Mouse (Mus musculus): ENCODE data around the gene Gm43638.
"Not testable (repeated sequence)": the region's sequence is repeated elsewhere in the genome, so short reads cannot be mapped to it uniquely, and the experiment has no call there.

The Gm43638 gene

DNA sequence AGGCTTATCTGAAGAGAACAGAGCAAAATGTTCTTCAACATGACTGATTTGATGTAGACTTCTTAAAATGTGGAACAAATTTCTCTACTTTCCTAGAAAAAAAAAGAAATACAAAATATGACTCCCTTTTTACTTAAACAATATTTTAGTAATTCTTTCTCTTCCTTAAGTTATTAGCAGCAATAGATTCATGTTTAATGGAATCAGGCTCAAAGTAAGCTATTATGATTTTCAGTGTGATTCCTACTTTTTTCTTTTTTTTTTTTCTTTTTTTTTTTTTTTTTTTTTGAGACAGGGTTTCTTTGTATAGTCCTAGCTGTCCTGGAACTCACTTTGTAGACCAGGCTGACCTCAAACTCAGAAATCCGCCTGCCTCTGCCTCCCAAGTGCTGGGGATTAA is at the start of gene Gm43638:
Gene Gm43638, minus strand, starts transcription at position 101 of the 400 bp plus-strand sequence.
- not testable (repeated sequence) for DNase-seq (ENCODE audit: low spot score in 2 of 2)

GRCm38 (mm10) chr5:87535994-87536644 is 49.5 kb upstream of the Gm43638 start:
- DNase-seq (ENCODE audit: low spot score in 2 of 2) = no peak

DNA sequence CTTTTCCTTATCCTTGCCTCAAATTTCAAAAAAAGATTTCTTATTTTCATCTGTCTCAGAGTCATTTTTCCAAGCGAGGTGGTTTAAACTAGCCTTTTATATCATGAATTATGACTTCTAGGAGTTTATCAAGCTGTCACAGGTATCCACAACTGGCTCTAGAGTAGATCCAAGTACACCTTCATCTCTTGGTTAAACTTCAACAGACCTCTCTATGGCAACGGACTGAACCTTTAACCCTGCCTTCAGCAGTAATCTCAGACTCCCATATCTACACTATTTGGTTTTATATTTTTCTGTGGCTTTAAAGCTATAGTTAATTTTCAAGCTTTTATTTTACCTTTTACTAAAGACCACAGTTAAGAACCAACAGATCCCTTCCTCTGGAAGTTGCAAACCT is 45.7 kb upstream of the Gm43638 start:
- DNase-seq (ENCODE audit: low spot score in 2 of 2) = no peak

DNA sequence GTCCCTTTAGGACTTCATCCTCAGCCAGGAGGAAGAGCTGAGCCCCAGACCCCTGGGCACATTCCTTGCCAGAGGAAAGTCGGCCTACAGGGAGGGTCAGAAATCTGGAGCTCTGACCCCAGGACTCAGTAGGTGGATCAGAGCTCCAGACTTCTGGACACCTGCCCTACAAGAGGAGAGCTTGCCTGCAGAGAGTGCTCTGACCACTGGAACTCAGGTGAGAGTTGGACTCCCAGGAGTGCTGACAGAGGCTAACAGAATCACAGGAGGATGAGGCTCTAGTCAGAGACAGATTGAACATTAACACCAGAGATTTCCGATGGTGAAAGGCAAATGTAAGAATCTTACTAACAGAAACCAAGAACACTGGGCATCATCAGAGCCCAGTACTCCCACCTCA is 37.0 kb upstream of the Gm43638 start:
- DNase-seq (ENCODE audit: low spot score in 2 of 2) = not testable (repeated sequence)

- DNase-seq (ENCODE audit: low spot score in 2 of 2) = no peak
Measured at GRCm38 (mm10) chr5:87505776-87506458, 19.3 kb upstream of the Gm43638 start.

DNA sequence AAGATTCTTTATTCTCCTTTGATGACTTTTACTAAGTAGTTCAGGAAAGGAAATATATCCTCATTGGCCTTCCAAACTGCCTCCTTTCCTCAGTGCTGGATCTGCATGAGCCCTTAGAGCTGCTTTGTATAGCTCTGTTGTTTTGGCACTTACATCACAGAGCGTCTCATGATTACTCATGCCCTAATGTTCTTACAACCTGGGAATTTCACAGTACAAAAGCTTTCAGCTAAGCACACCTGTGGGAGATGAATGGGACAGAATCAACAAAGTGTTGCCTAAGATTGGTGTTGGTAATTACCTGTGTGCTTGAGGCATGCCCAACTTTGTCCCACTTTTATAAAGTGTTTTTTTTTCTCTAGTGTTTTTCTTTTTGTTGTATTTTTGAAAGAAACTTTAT is 16.1 kb upstream of the Gm43638 start:
- no peak for DNase-seq (ENCODE audit: low spot score in 2 of 2)

- no peak for DNase-seq (ENCODE audit: low spot score in 2 of 2)
Measured at GRCm38 (mm10) chr5:87499341-87499740, 12.7 kb upstream of the Gm43638 start.

GRCm38 (mm10) chr5:87498936-87499335 is 12.3 kb upstream of the Gm43638 start:
- no peak for DNase-seq (ENCODE audit: low spot score in 2 of 2)

DNA sequence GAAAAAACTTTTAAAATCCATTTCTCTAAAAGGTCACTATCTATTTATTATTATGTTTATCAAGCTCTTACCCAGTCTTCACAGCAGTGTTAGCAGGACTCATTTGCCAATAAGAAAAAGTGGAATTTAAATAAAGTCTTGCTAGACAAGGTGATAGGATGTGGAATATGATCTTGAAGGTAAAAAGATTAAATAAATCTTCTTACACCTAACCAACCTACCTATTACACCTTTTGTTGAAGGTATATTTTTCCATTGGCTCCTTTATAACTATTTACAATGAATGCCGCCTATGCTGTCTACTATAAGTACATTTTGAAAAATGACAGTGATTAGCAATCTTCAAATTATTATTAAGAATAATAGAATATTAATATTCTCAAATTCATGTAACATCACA is 4.2 kb upstream of the Gm43638 start, which contains the start of gene Ugt2a1:
Gene Ugt2a1, minus strand, starts transcription at position 101 of the 400 bp plus-strand sequence.
- no peak for DNase-seq (ENCODE audit: low spot score in 2 of 2)

GRCm38 (mm10) chr5:87482160-87482559 is 4.4 kb downstream of the Gm43638 start, which contains the start of gene Ugt2a2:
TSS of gene Ugt2a2 (minus strand) at chr5:87482260.
- DNase-seq (ENCODE audit: low spot score in 2 of 2) = no peak

DNA sequence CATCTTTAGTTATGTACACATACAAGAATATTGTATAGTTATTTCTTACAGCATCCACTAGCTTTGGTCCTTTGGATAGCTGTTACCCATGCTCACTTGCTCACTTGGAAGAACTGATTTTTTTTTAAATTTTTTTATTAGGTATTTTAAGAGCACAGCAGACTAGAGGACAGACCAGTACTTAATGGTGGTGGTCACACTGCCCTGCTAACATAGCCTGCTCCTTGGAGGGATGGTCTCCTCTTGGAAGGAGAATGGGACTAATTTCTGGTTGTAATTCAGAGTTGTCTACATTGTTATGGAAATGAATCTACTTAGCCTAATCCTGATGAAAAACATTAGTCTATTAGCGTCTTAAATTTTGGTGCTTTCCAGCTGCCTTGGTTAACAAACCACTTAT is 27.8 kb downstream of the Gm43638 start:
- no peak for DNase-seq (ENCODE audit: low spot score in 2 of 2)

DNA sequence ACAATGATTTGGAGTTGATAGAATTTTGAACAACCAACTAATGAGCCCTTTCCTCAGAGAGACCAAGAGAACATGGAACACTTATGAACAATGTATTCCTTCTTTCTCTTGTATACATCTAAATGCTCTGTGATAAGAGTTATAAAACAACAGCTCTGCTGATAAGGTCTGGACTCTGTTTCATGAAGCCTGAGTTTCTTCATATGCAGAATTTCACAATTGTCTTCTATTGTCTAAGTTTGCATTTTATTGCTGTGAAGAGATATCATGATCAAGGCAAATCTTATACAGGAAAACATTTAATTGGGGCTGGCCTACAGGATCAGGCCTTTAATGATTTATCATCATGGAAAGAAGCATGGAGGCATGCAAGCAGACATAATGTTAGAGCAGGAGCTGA is 28.9 kb downstream of the Gm43638 start:
- DNase-seq (ENCODE audit: low spot score in 2 of 2) = no peak

DNA sequence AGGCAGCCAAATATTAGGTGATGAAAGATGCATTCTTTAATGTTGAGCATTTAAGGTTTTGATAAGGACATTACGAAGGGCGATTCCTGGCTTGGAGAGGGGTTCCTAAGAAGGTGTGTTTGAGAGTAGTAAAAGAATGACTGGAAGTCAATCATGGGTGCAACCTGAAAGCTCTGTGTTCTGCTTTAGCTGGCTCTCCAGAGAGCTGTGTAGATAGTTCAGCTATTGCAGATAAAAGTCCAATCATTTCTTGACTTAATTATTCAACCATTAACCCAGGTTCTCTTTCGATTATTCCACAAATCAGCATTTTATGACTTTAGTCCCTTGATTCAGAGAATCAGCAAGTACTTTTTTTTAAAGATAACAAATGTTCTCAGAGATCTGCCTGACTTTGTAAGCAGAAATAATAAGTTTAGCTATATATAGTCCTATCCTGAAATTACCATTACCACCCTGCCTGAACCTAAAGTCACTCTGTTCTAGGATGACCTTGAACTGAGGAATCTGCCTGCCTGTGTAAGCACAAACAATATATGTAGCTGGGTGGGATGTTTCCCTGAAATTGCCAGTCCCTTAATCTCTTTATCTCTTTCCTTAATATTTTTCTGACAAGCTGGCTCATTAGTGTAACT is 30.3 kb downstream of the Gm43638 start:
- no peak for DNase-seq (ENCODE audit: low spot score in 2 of 2)

- DNase-seq (ENCODE audit: low spot score in 2 of 2) = no peak
Measured at GRCm38 (mm10) chr5:87455519-87455918, 31.1 kb downstream of the Gm43638 start.

DNA sequence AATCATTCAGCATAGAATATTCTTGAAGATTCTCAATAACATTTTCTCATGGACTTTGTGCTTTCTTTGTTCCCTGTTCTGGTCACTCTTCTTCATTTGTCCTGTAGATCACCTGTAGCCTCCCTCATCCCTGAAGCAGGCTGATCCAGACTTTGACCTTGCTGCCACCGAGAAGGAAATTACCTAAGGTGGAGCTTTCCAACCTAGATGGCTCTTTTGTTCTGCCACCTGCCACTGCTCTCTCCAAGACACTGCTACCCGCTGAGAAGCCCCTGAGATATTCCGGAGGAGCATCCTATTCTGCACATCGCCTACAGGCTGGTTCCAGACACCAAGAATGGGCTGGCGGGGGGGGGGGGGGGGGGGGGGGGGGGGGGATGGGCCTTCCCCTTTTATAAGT is 34.1 kb downstream of the Gm43638 start:
- DNase-seq (ENCODE audit: low spot score in 2 of 2) = not testable (repeated sequence)

DNA sequence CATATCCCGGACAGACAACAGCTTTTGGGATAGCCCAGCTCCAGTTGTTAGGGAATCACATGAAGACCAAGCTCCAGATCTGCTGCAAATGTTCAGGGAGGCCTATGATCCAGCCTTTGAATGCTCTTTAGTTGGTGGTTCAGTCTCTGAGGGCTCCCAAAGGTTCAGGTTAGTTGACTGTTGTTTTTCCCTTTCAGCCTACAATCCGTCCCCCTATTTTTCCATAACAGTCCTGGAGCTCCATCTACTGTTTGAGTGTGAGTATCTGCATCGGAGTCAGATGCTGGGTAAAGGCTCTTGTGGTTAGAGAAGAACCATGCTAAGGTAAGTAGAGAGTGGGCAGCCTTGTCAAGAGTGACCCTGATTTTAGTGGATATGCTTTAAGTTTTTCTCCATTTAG is 50.3 kb downstream of the Gm43638 start:
- peak in 1 of 2 experiments; percentile 18 for DNase-seq (ENCODE audit: low spot score in 2 of 2)

- DNase-seq (ENCODE audit: low spot score in 2 of 2) = no peak
Measured at GRCm38 (mm10) chr5:87425676-87426075, 60.9 kb downstream of the Gm43638 start.

DNA sequence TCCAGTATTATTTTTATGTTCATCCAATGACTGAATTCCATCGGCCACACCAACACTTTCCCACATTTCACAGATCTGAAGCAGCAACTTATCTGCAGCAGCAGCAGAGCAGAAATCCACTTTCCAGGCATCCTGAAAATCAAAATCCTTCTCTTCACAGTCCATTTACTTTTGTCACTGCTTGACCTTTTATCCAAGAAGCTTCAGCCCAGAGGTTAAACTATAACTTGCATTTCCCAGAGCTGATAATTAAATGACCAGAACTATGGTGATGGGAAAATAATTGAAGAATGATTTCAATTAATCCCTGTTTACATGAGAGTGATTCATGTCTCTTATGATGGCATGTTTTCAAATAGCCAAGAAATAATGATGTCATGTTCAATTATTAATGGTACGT is 62.6 kb downstream of the Gm43638 start, which contains the start of gene Ugt2b38:
Gene Ugt2b38, minus strand, starts transcription at position 163 of the 400 bp plus-strand sequence.
- DNase-seq (ENCODE audit: low spot score in 2 of 2) = not testable (repeated sequence)
